ENCODE assay signal across 9 mouse cellular contexts in genomic region chr12:54286911-54287819, GRCm38 (mm10).
DNase-seq lines count a peak whose midpoint lies in the region; ATAC-seq and TF ChIP-seq lines count a peak whose summit lies in the region.
"Had no signal": no experiment of that assay in that cellular context is flagged by ENCODE, and none has a peak within 500 bp of the region (broad histone marks: within the 10 kb centered on the region; RNA-seq: fewer than 3 reads in every experiment).

No protein-coding gene starts in this region.

- no peak overlapping the region for H3K9ac ChIP-seq in limb, embryonic 14.5 days (ENCODE audit: low read depth, low read length, severe bottlenecking)

- no peak overlapping the region for H3K27ac ChIP-seq in limb, embryonic 14.5 days (replicated peaks; ENCODE audit: low read depth, low read length)
- H3K27ac ChIP-seq: kidney, postnatal 0 days had no signal

- H3K4me2 ChIP-seq in limb, embryonic 14.5 days (replicated peaks; ENCODE audit: low read depth, low read length, severe bottlenecking), result no peak overlapping the region

- ATAC-seq in cerebellum, adult (ENCODE audit: insufficient number of reproducible peaks, low FRiP score, low TSS enrichment), result peak; percentile 17; the same call in 1 of the 2 replicates
- ATAC-seq in limb, embryonic 14.5 days (ENCODE audit: low FRiP score, low read depth), result peak; percentile 62
- ATAC-seq in erythroid progenitor cell, adult 5-6 weeks (replicated peaks; ENCODE audit: low FRiP score, poor library complexity, severe bottlenecking), result no peak

- H3K27me3 ChIP-seq in limb, embryonic 14.5 days (ENCODE audit: control insufficient read depth, insufficient read depth, low read length), result no peaks in the 10 kb centered on the region

- 65% methylated on average over 16 of the region's 16 CpGs for WGBS in limb, embryonic 14.5 days

- H3K9me3 ChIP-seq in limb, embryonic 14.5 days (ENCODE audit: control insufficient read depth, low read length), result no peaks in the 10 kb centered on the region

- no peak overlapping the region for H3K4me3 ChIP-seq in limb, embryonic 14.5 days (replicated peaks; ENCODE audit: low read length)

- H3K4me1 ChIP-seq in limb, embryonic 14.5 days (ENCODE audit: control insufficient read depth, insufficient read depth, low read length), result peaks cover 5% of the 10 kb centered on the region

- DNase-seq in cerebellum, adult 9-11 months, result no peak
- DNase-seq in Muller cell, postnatal 12 days (ENCODE audit: inconsistent ontology term), result peak; percentile 89
- peak; percentile 65 to 75 for DNase-seq in heart, adult 9 months (ENCODE audit: low spot score in 2 of 2)
- peak; percentile 56 for DNase-seq in limb, embryonic 14.5 days (ENCODE audit: low spot score)
- no peak for DNase-seq in B cell, adult 2 months
- no peak for DNase-seq in right cerebral cortex, postnatal 14 days

- no peak for TF ChIP-seq POLR2A in limb, embryonic 14.5 days (IDR thresholded peaks at IDR 0.05; ENCODE audit: borderline replicate concordance, extremely low read depth, insufficient read depth, insufficient read length)

- H3K36me3 ChIP-seq in limb, embryonic 14.5 days (ENCODE audit: control insufficient read depth, insufficient read depth, low read length), result no peaks in the 10 kb centered on the region

Comparison
In these comparisons a context has a peak if more than half of its experiments do, and no peak if none do; other contexts are left out.
1. DNase-seq: peak in Muller cell, postnatal 12 days (single experiment), heart, adult 9 months (2 of 2) and limb, embryonic 14.5 days (single experiment); none in cerebellum, adult 9-11 months (single experiment), B cell, adult 2 months (0 of 2) and right cerebral cortex, postnatal 14 days (single experiment).